Mouse (Mus musculus) kidney, adult 2 months (tissue): Measurements from ENCODE around the gene Hoxa4. TPM values are rescaled to one million over a fixed set of nuclear protein-coding genes. Genes with fewer than 3 reads are reported as not detected.

ENCODE experiments used
- DNase-seq: peaks from one replicate; pipeline ENCODE4 v3.0.0; 2021
- H3K27ac ChIP-seq: fragments of 200-500 bp; 2 replicates; pipeline ENCODE4 v1.5.1; 2012; ENCODE audit warnings: low read depth, low read length, control low read depth, inconsistent platforms; ENCODE audit not compliant: insufficient read depth
- H3K27me3 ChIP-seq: fragments of 200-500 bp; replicated peaks from 2 replicates; pipeline ENCODE4 v1.6.1; 2012; ENCODE audit warnings: mild to moderate bottlenecking, moderate library complexity, low read length, inconsistent platforms; ENCODE audit not compliant: control insufficient read depth, insufficient read depth
- H3K36me3 ChIP-seq: fragments of 200-500 bp; 2 replicates; pipeline ENCODE4 v1.6.1; 2012; ENCODE audit warnings: mild to moderate bottlenecking, moderate library complexity, low read length, inconsistent platforms; ENCODE audit not compliant: control insufficient read depth, insufficient read depth
- H3K4me1 ChIP-seq: fragments of 200-500 bp; 2 replicates; pipeline ENCODE4 v1.6.1; 2011; ENCODE audit warnings: low read length; ENCODE audit not compliant: control insufficient read depth, insufficient read depth
- H3K4me3 ChIP-seq: fragments of 200-500 bp; 2 replicates; pipeline ENCODE4 v1.5.1; 2011; ENCODE audit warnings: mild to moderate bottlenecking, low read depth, low read length, control low read depth; ENCODE audit not compliant: insufficient read depth
- CTCF ChIP-seq: fragments of 200-500 bp; conservative IDR thresholded peaks from 2 replicates; pipeline ENCODE4 v1.5.1; 2011; ENCODE audit warnings: low read depth, mild to moderate bottlenecking, control low read depth, low read length, moderate library complexity, mixed read lengths; ENCODE audit not compliant: insufficient read depth, insufficient read length
- POLR2A ChIP-seq: fragments of 200-500 bp; IDR thresholded peaks from one replicate; pipeline ENCODE4 v1.6.1; 2011; ENCODE audit warnings: low read depth, low read length, control low read depth
- WGBS: fragments of 180-500 bp; shearing (Covaris S2); methylation state at CpG from one replicate; pipeline ENCODE4 v1.1.7; 2018; 5-methylcytosine and 5-hydroxymethylcytosine counted together
- polyA plus RNA-seq: library from polyadenylated mRNA; depleted of rRNA; stranded (reverse); fragments of >200 nt; gene quantifications from 2 replicates; pipeline ENCODE4 v1.2.3, GENCODE M21; 2012

Hoxa4 gene
- polyA plus RNA-seq, 1 experiment, result 2.8 TPM

DNA sequence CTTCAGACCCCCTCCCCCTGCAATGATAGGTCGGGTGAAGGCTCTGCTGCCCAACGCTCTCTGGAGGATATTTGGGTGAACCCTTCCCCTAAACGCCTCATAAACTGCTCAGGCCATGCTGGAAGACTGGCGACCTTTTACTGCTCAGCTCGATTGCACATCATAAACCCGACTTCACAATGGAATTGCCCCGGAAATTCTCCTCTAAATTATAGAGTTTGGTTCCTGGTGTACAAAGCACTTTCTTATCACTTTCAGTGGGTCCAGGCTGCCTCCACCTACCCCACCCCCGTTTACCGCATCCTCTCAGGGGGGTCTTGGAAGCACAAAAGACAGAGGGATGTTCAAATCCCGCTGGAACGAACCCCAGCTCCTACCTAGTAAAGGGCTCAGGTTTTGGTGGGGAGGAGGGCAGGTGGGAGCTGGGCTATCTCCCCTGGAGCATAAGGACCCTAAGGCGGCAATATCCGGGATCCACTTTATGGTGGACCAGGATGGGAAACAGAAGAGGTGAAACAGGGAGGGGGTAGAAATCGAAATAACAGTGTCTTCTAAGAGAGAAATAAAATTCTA is 27.2 kb upstream of the Hoxa4 start:
- 40% methylated on average over 14 of the region's 14 CpGs for whole genome bisulfite sequencing
- Histone ChIP-seq H3K27me3 (no peaks in the 10 kb centered on the region), H3K4me1 (0 out of 2 replicates have a peak, but pooled peaks cover 12% of the 10 kb centered on the region), H3K27ac (peak overlapping the region; percentile 98), H3K4me3 (peak overlapping the region; percentile 85), H3K36me3 (no peaks in the 10 kb centered on the region)
- peak; percentile 55 for DNase-seq
- TF ChIP-seq CTCF (no peak), POLR2A (no peak)

DNA sequence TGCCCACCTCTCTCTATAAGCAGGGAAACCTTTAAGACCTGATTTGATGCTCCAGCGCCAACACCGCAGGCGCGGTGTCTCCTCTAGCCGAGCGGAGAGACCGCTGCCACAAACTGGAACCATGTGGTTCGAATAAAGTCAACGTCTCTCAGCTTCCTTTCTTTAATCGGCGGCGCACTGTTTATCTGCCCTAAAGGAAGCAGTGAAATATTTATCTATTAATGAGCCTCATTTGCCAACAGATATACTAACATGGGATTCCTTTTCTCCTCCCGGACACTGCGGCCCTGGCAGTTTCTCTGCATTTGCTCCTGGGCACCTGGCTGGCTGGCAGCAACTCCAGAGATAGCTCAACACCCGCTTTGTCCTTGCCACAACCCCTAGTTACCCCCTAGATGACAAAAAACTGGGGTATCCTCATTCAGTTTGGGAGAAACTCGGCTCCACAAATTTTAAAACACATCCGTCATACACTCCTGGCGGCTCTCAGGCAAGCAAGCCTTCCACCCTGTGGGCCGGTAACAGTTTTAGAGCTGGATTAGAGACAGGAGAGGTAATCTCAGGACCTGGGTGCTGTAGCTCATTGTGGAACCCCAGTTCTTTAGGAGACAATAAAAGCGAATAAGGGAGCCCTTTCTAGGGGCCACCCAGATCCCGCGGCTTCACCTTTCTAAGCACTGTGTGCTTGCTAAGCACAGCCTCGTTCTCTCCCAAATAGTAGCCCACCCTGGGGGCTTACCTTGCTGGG is 26.5 kb upstream of the Hoxa4 start:
- Histone ChIP-seq H3K4me3 (peak overlapping the region; percentile 85), H3K36me3 (no peaks in the 10 kb centered on the region), H3K4me1 (0 out of 2 replicates have a peak, but pooled peaks cover 12% of the 10 kb centered on the region), H3K27me3 (no peaks in the 10 kb centered on the region), H3K27ac (peak overlapping the region; percentile 98)
- peak; percentile 59 for DNase-seq
- 20% methylated on average over 23 of the region's 23 CpGs for WGBS
- TF ChIP-seq POLR2A, result no peak
- no peak for TF ChIP-seq CTCF

DNA sequence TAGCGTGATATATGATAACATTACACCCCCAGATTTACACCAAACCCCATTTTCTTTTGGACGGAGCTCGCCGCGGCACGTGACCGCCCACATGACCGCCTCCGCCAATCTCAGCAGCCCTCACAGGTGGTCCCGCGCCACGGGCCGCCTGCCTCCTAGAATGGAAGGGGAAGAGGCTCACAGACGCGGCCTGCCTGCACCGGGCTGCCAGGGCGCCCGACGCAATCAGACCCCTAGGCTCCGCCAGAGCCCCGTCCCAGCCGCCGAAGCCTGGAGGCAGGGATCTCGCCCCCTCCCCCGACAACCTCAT is 25.9 kb upstream of the Hoxa4 start:
- peak; percentile 96 for DNase-seq
- TF ChIP-seq POLR2A (peak; percentile 80), CTCF (no peak)
- Histone ChIP-seq H3K27ac (peak overlapping the region; percentile 98), H3K36me3 (no peaks in the 10 kb centered on the region), H3K27me3 (no peaks in the 10 kb centered on the region), H3K4me3 (peak overlapping the region; percentile 85), H3K4me1 (0 out of 2 replicates have a peak, but pooled peaks cover 12% of the 10 kb centered on the region)
- WGBS, result 1% methylated on average over 25 of the region's 25 CpGs

GRCm38 (mm10) chr6:52216691-52217458 is 25.3 kb upstream of the Hoxa4 start:
- 1% methylated on average over 60 of the region's 60 CpGs for WGBS
- no peaks in the 10 kb centered on the region for H3K27me3 ChIP-seq
- peak overlapping the region; percentile 94 for H3K27ac ChIP-seq
- H3K36me3 ChIP-seq, result no peaks in the 10 kb centered on the region
- peak overlapping the region; percentile 85 for H3K4me3 ChIP-seq
- H3K4me1 ChIP-seq, result 0 out of 2 replicates have a peak, but pooled peaks cover 12% of the 10 kb centered on the region
- DNase-seq, result peak; percentile 70
- TF ChIP-seq CTCF (no peak), POLR2A (no peak)

DNA sequence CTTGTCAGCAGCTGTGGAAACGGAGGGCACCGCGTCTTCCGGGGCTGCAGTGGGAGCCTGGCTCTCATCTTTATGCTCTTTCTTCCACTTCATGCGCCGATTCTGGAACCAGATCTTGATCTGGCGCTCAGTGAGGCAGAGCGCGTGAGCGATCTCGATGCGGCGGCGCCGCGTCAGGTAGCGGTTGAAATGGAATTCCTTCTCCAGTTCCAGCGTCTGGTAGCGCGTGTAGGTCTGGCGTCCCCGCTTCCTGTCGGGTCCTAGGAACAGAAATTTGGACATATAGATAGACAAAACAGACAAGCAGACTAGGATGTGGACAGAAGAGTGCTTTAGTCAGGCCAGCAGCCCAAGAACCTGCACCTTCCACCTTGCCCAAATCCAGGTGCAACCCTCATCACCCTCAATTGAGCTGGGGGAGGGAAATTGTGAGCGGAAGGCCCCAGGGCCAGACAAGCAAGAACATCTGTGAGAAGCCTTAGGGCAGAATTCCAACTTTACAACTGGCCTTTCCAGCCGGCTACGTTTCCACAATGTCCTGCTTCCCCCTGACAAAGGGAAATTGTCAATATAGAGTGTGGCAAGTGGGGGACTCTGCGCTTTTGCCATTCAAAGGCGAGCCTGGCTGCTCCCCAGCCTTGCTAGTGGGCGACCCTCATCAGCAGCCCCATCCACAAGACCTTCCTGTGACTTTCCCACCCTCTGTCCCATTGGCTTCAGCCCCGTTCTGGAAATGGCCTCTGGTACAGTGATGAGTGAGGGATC is 24.4 kb upstream of the Hoxa4 start:
- TF ChIP-seq CTCF (no peak), POLR2A (no peak)
- 0 out of 2 replicates have a peak, but pooled peaks cover 12% of the 10 kb centered on the region for H3K4me1 ChIP-seq
- H3K36me3 ChIP-seq, result no peaks in the 10 kb centered on the region
- H3K27me3 ChIP-seq, result no peaks in the 10 kb centered on the region
- H3K27ac ChIP-seq, result peak overlapping the region; percentile 94
- WGBS, result 16% methylated on average over 30 of the region's 30 CpGs
- peak overlapping the region; percentile 55 for H3K4me3 ChIP-seq
- peak; percentile 64 for DNase-seq

DNA sequence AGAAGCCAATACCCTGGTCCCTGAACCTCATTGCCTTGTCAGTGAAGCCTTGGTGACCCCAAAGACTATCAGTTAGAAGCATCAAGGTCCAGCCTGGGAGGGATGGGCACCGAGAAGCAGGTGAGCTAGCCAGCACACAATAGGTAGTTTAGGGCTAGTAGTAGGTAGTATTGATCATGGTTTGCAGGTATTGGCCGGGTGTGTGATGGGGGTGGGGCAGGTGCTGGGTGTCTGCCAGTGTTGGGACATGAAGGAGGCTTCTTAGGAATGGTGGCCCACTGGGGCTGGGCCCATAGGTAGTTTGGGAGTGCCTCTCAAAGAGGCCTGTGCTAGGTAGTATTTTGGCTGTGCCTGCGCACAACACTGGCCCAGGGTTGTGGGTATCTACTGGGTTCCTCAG is 23.5 kb upstream of the Hoxa4 start:
- 66% methylated on average over 3 of the region's 3 CpGs for WGBS
- Histone ChIP-seq H3K36me3 (no peaks in the 10 kb centered on the region), H3K4me3 (no peak overlapping the region), H3K4me1 (0 out of 2 replicates have a peak, but pooled peaks cover 14% of the 10 kb centered on the region), H3K27ac (peak overlapping the region; percentile 29; the same call in 1 of the 2 replicates), H3K27me3 (no peaks in the 10 kb centered on the region)
- DNase-seq, result peak; percentile 24
- TF ChIP-seq CTCF (no peak), POLR2A (no peak)
